Mouse (Mus musculus) granulocyte monocyte progenitor cell, adult 5-6 weeks (primary cell): ENCODE measurements around the gene Atl1. TPM values are rescaled to one million over a fixed set of nuclear protein-coding genes. Genes with fewer than 3 reads are reported as not detected.

Experiments used
- ATAC-seq: replicated peaks from 2 replicates; pipeline ENCODE4 v1.8.0; 2016; ENCODE audit warnings: mild to moderate bottlenecking, moderate TSS enrichment, inconsistent platforms; ENCODE audit not compliant: poor library complexity, severe bottlenecking
- total RNA-seq, 2 experiments: library from RNA; stranded (forward) in 1 of 2; stranded (reverse) in 1 of 2; fragments of 200-712, 200-1000 nt in 1 of 2; fragments of >200 nt in 1 of 2; fragmentation: Nextera tagmentation in 1 of 2; gene quantifications; 2 replicates each; pipeline ENCODE4 v1.2.3; 2014 to 2017

Atl1 gene
- total RNA-seq, 2 experiments from 2014 or later = 1.4 TPM; not detected in 1

GRCm38 (mm10) chr12:69926716-69927115, 34.3 kb downstream of the Atl1 start:
- peak; percentile 50; the same call in 1 of the 2 replicates for ATAC-seq

- ATAC-seq = no peak
Measured at GRCm38 (mm10) chr12:69937731-69938130, 45.3 kb downstream of the Atl1 start.

GRCm38 (mm10) chr12:69939291-69939690, 46.9 kb downstream of the Atl1 start:
- ATAC-seq = no peak

- no peak for ATAC-seq
Measured at GRCm38 (mm10) chr12:69941655-69942329, 49.4 kb downstream of the Atl1 start.

GRCm38 (mm10) chr12:69945861-69946260, 53.4 kb downstream of the Atl1 start:
- no peak for ATAC-seq

DNA sequence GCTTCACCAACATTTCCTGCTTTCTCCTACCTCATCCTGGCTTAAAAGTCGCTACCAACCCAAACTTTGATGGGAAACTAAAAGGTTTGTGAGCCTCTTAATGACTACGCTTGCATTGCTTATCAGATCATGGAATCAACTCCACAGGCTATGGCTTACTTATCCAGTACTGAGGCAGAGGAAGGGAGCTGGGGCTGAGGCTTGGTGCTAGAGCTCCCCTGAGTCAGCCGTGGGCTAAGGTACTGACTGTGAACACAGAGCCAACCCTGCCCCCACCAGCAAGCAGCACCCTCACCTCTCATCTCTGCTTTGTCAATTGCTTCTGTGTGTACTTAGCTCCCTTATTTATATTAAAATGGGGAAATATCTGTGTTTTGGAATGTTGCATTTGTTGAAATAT, 55.1 kb downstream of the Atl1 start:
- ATAC-seq = no peak

DNA sequence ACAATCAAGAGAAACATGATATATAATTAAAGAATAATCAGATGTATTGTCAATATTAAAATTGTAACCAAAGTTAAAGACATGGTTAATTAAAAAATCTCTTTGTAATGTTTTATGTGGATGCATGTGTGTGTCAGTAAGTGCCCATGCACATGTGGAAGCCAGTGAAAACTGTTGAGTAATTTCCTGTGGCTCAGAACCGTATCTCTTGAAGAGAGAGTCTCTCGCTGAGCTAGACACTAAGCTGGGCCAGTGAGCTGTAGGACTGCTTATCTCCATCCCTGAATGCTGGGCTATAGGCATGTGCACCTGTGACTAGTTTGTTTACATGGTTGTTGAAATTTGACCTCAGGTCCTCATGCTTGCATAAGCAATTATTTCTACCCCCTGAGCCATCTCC, 65.0 kb downstream of the Atl1 start:
- ATAC-seq = 0 out of 2 replicates have a peak, but pooled peaks have one; percentile 40

DNA sequence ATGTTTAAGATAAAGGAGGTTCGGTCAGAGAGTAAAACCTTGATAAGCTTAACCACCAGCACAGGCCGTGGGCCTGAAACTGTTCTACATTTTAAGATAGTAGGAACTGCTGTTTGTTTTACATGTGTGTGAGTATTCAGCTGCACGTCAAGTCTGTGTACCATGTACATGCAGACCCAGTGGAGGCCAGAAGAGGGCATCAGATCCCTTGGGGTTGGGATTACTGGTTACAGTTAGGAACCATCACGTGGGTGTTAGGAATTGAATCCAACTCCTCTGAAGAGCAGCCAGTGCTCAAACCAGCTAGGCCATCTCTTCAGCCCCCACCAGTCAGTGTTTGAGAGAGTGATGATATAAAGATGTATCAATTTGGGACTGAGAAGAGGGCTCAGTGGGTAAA, 70.1 kb downstream of the Atl1 start:
- ATAC-seq = peak; percentile 62

DNA sequence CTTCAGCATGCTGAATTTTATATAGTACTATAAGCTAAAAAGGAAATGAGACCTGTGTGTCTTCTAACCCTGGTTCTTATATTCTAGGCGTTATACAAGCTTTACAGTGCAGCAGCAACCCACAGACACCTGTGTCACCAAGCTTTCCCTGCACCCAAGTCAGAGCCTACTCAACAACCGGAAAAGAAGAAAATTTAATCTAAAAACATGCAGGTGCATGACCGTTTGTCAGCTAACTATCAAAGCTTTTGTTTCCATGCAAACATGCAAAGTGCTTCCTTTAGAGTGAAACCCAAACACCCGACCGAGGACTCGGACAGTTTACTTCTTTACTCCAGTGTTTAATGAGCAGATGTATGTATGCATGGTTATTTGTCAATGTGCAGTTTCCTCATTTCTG, 70.7 kb downstream of the Atl1 start:
- ATAC-seq = no peak

- ATAC-seq = no peak
Measured at GRCm38 (mm10) chr12:69965644-69966043, 73.2 kb downstream of the Atl1 start.

GRCm38 (mm10) chr12:69966071-69966470, 73.7 kb downstream of the Atl1 start:
- ATAC-seq = no peak

DNA sequence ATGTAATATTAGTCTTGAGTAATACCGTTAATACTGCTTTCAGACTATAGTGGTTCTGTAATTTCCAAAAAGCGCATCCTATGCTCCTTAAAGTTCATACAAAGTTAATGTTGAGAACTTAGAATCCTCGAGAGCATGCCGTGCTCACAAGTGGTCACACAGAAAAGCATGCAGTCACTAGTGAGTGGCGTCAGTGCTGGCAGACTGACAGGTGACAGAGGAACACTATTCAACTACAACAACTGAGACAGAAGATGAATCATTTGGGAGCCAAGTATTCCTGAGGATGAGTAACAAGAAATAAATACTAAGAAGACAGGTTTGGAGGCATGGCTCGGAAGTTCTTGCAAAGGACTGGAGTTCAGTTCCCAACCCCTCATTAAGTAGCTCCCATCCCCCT, 74.7 kb downstream of the Atl1 start:
- no peak for ATAC-seq

- ATAC-seq = no peak
Measured at GRCm38 (mm10) chr12:69968154-69968553, 75.7 kb downstream of the Atl1 start.

GRCm38 (mm10) chr12:69973666-69974065, 81.3 kb downstream of the Atl1 start:
- no peak for ATAC-seq

- ATAC-seq = no peak
Measured at GRCm38 (mm10) chr12:69976688-69977087, 84.3 kb downstream of the Atl1 start.

GRCm38 (mm10) chr12:69977376-69977998, 85.1 kb downstream of the Atl1 start:
- no peak for ATAC-seq

GRCm38 (mm10) chr12:69982874-69983273, 90.5 kb downstream of the Atl1 start:
- ATAC-seq = no peak

DNA sequence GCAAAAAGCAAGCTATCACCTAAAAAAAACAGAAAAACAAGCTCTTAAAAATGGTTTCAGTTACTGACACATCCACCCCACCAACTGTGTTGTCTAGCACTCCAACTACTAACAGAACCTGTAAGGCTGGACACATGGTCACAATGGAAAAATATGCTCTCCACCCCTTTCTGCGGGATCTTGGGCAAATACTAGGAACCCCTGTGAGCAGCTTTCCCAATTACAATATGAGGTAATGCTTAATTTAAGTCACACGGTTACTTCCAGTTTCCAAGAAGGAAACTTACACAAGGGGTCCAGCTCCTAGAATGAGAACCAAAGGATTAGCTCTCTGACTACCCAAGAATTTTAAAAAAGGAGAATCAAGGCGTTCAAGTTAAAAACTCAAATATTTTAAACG, 93.1 kb downstream of the Atl1 start:
- peak; percentile 57 for ATAC-seq

- 0 out of 2 replicates have a peak, but pooled peaks have one; percentile 23 for ATAC-seq
Measured at GRCm38 (mm10) chr12:69986241-69986762, 93.9 kb downstream of the Atl1 start.

DNA sequence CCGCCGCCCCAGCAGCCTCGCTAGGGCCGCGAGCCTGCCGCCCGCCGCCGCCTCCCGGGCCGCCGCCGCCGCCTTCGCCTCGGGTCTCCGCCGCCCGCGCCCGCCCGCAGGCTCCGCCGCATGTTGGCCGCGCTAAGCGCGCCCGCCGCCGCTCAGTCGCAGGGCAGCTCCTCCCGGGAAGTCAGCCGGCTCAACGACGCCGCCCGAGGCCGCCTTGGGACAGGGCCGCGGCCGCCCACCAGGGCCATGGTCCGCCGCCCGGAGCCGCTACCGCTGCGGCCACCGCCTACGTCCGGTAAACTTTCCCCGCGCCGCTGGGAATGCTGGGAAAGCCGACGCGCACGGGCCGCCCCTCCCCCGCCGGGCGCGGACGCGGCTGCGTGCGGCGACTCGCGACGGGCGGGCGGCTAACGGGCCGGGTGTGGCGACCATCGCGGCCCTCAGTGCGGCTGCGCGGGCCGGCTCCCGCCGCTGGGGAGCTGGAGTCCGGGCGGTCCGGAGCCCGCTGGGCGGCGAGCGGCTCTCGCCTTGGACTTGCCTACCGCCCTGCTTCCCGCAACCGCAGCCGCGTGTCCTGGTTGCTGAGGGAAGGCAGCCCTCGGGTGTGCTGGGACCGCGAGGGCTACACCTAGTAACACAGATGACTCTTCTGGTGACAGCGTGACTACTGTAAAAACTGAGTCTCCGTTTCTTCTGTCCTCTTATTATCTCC, 94.5 kb downstream of the Atl1 start, which contains the start of gene Sav1:
Gene Sav1 (minus strand): TSS at position 217 of the 712 bp plus-strand sequence.
- ATAC-seq = peak; percentile 79

- ATAC-seq = no peak
Measured at GRCm38 (mm10) chr12:69995382-69995781, 103.0 kb downstream of the Atl1 start.
